Mouse (Mus musculus): ENCODE measurements around the gene Gm8374.
"Not testable (repeated sequence)": the region's sequence is repeated elsewhere in the genome, so short reads cannot be mapped to it uniquely, and the experiment has no call there.

GRCm38 (mm10) chr14:7365034-7365433 lies at the start of gene Gm8374:
- not testable (repeated sequence) for TF ChIP-seq EP300 (IDR thresholded peaks at IDR 0.05; ENCODE audit: low read length); ZMIZ1 (IDR thresholded peaks at IDR 0.05; ENCODE audit: low read depth, low read length); CTCF (conservative IDR thresholded peaks at IDR 0.05 in 1 of 2, IDR thresholded peaks at IDR 0.05 in 1 of 2; ENCODE audit: low read depth in 2 of 2, low read length in 2 of 2); JUN (IDR thresholded peaks at IDR 0.05; ENCODE audit: insufficient read depth, low read depth, low read length); E2F4 (IDR thresholded peaks at IDR 0.05; ENCODE audit: insufficient replicate concordance, low read depth, low read length); MAFK (IDR thresholded peaks at IDR 0.05; ENCODE audit: insufficient replicate concordance, low read length); POLR2A (IDR thresholded peaks at IDR 0.05; ENCODE audit: low read depth, low read length)
